Mouse (Mus musculus) forebrain, embryonic 10.5 days (tissue): ENCODE results near the gene Gpr6. TPM values are rescaled to one million over a fixed set of nuclear protein-coding genes. Genes with fewer than 3 reads are reported as not detected.

Experiments
- DNase-seq: peaks from one replicate; pipeline ENCODE4 v3.0.0-alpha.2; 2017; ENCODE audit warnings: low spot score; ENCODE audit errors: extremely low spot score
- H3K27ac ChIP-seq: fragments of 300-500 bp; sonication (generic); 2 replicates; pipeline ENCODE4 v1.5.1; 2016; ENCODE audit warnings: mild to moderate bottlenecking
- H3K27me3 ChIP-seq: fragments of 300-500 bp; sonication (generic); 2 replicates; pipeline ENCODE4 v1.6.1; 2016; ENCODE audit warnings: mild to moderate bottlenecking; ENCODE audit not compliant: poor library complexity, severe bottlenecking
- H3K36me3 ChIP-seq: fragments of 300-500 bp; sonication (generic); replicated peaks from 2 replicates; pipeline ENCODE4 v1.6.1; 2016; ENCODE audit warnings: mild to moderate bottlenecking, moderate library complexity
- H3K4me1 ChIP-seq: fragments of 300-500 bp; sonication (generic); 2 replicates; pipeline ENCODE4 v1.6.1; 2016
- H3K4me3 ChIP-seq: fragments of 300-500 bp; sonication (generic); 2 replicates; pipeline ENCODE4 v1.5.1; 2016; ENCODE audit warnings: mild to moderate bottlenecking, moderate library complexity
- H3K9me3 ChIP-seq: fragments of 300-500 bp; sonication (generic); 2 replicates; pipeline ENCODE4 v1.6.1; 2016; ENCODE audit warnings: mild to moderate bottlenecking, moderate library complexity
- WGBS: fragments of 180-500 bp; shearing (Covaris S2); methylation state at CpG from one replicate; pipeline ENCODE4 v1.1.7; 2016; 5-methylcytosine and 5-hydroxymethylcytosine counted together
- polyA plus RNA-seq: library from polyadenylated mRNA; unstranded; fragments of >200 nt; fragmentation: Nextera tagmentation; extraction: Ambion mirVana; gene quantifications from 2 replicates; pipeline ENCODE4 v1.2.1, GENCODE M21; 2016

The Gpr6 gene
- polyA plus RNA-seq, 1 experiment from 2014 or later, result not detected

- no peaks in the 10 kb centered on the region for H3K27me3 ChIP-seq
- H3K9me3 ChIP-seq, result no peaks in the 10 kb centered on the region
- H3K27ac ChIP-seq, result no peak overlapping the region
- no peaks in the 10 kb centered on the region for H3K36me3 ChIP-seq
- 74% methylated on average over 8 of the region's 8 CpGs for WGBS
- peaks cover 9% of the 10 kb centered on the region for H3K4me1 ChIP-seq
- no peak for DNase-seq
- H3K4me3 ChIP-seq, result no peak overlapping the region
Measured at GRCm38 (mm10) chr10:41037722-41038121, 34.4 kb downstream of the Gpr6 start.

- DNase-seq, result no peak
- Histone ChIP-seq H3K27me3 (no peaks in the 10 kb centered on the region), H3K27ac (no peak overlapping the region), H3K4me1 (no peaks in the 10 kb centered on the region), H3K36me3 (no peaks in the 10 kb centered on the region), H3K4me3 (no peak overlapping the region), H3K9me3 (no peaks in the 10 kb centered on the region)
- 87% methylated on average over 7 of the region's 7 CpGs for WGBS
Measured at GRCm38 (mm10) chr10:41032811-41033210, 39.3 kb downstream of the Gpr6 start.

GRCm38 (mm10) chr10:41024860-41025259 lies 47.2 kb downstream of the Gpr6 start:
- 0 out of 2 replicates have a peak, but pooled peaks cover 8% of the 10 kb centered on the region for H3K4me1 ChIP-seq
- no peak overlapping the region for H3K4me3 ChIP-seq
- no peaks in the 10 kb centered on the region for H3K27me3 ChIP-seq
- no peaks in the 10 kb centered on the region for H3K36me3 ChIP-seq
- no peak overlapping the region for H3K27ac ChIP-seq
- DNase-seq, result no peak
- no peaks in the 10 kb centered on the region for H3K9me3 ChIP-seq
- WGBS, result 64% methylated on average over 1 of the region's 1 CpGs

- no peaks in the 10 kb centered on the region for H3K36me3 ChIP-seq
- H3K27ac ChIP-seq, result no peak overlapping the region
- DNase-seq, result no peak
- 54% methylated on average over 1 of the region's 1 CpGs for WGBS
- H3K4me3 ChIP-seq, result no peak overlapping the region
- no peaks in the 10 kb centered on the region for H3K9me3 ChIP-seq
- H3K27me3 ChIP-seq, result no peaks in the 10 kb centered on the region
- 0 out of 2 replicates have a peak, but pooled peaks cover 8% of the 10 kb centered on the region for H3K4me1 ChIP-seq
Measured at GRCm38 (mm10) chr10:41024406-41024805, 47.7 kb downstream of the Gpr6 start.

GRCm38 (mm10) chr10:41022226-41022625 lies 49.9 kb downstream of the Gpr6 start:
- Histone ChIP-seq H3K27ac (no peak overlapping the region), H3K4me3 (no peak overlapping the region), H3K4me1 (0 out of 2 replicates have a peak, but pooled peaks cover 8% of the 10 kb centered on the region), H3K36me3 (no peaks in the 10 kb centered on the region), H3K9me3 (no peaks in the 10 kb centered on the region), H3K27me3 (no peaks in the 10 kb centered on the region)
- 96% methylated on average over 4 of the region's 4 CpGs for WGBS
- DNase-seq, result no peak

Other genes starting within 250 kb of the Gpr6 start
- 34.2 and 36.4 TPM in 2 replicates for gene Cdc40, start 189.0 kb downstream of the Gpr6 start, polyA plus RNA-seq
- gene Wasf1, start 188.8 kb downstream of the Gpr6 start, polyA plus RNA-seq, result 43.8 and 49.1 TPM in 2 replicates
- gene Fig4, start 231.0 kb upstream of the Gpr6 start, polyA plus RNA-seq, result 15.7 and 16.7 TPM in 2 replicates
- 0.02 TPM in 2 replicates for gene Ak9, start 231.7 kb upstream of the Gpr6 start, polyA plus RNA-seq